Mouse (Mus musculus): ENCODE data around the gene Clmp. TPM values are rescaled to one million over a fixed set of nuclear protein-coding genes. Genes with fewer than 3 reads are reported as not detected.
A peak's percentile ranks its signal among the peaks of the same experiment; 100 is the strongest.

The Clmp gene
- total and polyA plus RNA-seq, 2 experiments from 2014 or later = 42.3 to 66.0 TPM

- no peak overlapping the region for H3K4me3 ChIP-seq (ENCODE audit: low read length)
- DNase-seq (ENCODE audit: low spot score) = peak; percentile 95
- H3K27me3 ChIP-seq (ENCODE audit: insufficient read depth, low read length) = no peaks in the 10 kb centered on the region
- H3K4me1 ChIP-seq (ENCODE audit: insufficient read depth, low read length) = peaks cover 17% of the 10 kb centered on the region
- WGBS = 23% methylated on average over 2 of the region's 2 CpGs
- H3K4me2 ChIP-seq (ENCODE audit: low read depth, low read length) = peak overlapping the region; percentile 28
- no peak for ATAC-seq
- H3K36me3 ChIP-seq (ENCODE audit: insufficient read depth, low read length) = peaks cover 18% of the 10 kb centered on the region; the same call in 1 of the 2 replicates
- H3K9ac ChIP-seq (replicated peaks; ENCODE audit: low read length) = no peak overlapping the region
- no peaks in the 10 kb centered on the region for H3K9me3 ChIP-seq (ENCODE audit: low read length)
- TF ChIP-seq CTCF (IDR thresholded peaks at IDR 0.05; ENCODE audit: low read depth) = peak; percentile 82
- 0 out of 2 replicates have a peak overlapping the region, but pooled peaks have one; percentile 15 for H3K27ac ChIP-seq
Observed at GRCm38 (mm10) chr9:40805263-40805662, 119.5 kb downstream of the Clmp start.

- 23% methylated on average over 5 of the region's 5 CpGs for WGBS
- no peak overlapping the region for H3K4me3 ChIP-seq (ENCODE audit: low read length)
- H3K36me3 ChIP-seq (ENCODE audit: insufficient read depth, low read length) = peaks cover 18% of the 10 kb centered on the region; the same call in 1 of the 2 replicates
- TF ChIP-seq CTCF (IDR thresholded peaks at IDR 0.05; ENCODE audit: low read depth) = peak; percentile 66
- no peak overlapping the region for H3K4me2 ChIP-seq (ENCODE audit: low read depth, low read length)
- H3K9ac ChIP-seq (replicated peaks; ENCODE audit: low read length) = 0 out of 2 replicates have a peak overlapping the region, but pooled peaks have one; percentile 13
- peak; percentile 57 for ATAC-seq
- peak; percentile 92 for DNase-seq (ENCODE audit: low spot score)
- peak overlapping the region; percentile 77 for H3K27ac ChIP-seq
- no peaks in the 10 kb centered on the region for H3K27me3 ChIP-seq (ENCODE audit: insufficient read depth, low read length)
- H3K4me1 ChIP-seq (ENCODE audit: insufficient read depth, low read length) = peaks cover 17% of the 10 kb centered on the region
- H3K9me3 ChIP-seq (ENCODE audit: low read length) = no peaks in the 10 kb centered on the region
Observed at GRCm38 (mm10) chr9:40806440-40807288, 120.9 kb downstream of the Clmp start.

- Histone ChIP-seq H3K36me3 (ENCODE audit: insufficient read depth, low read length) (peaks cover 18% of the 10 kb centered on the region; the same call in 1 of the 2 replicates), H3K9me3 (ENCODE audit: low read length) (no peaks in the 10 kb centered on the region), H3K4me3 (ENCODE audit: low read length) (no peak overlapping the region), H3K9ac (replicated peaks; ENCODE audit: low read length) (0 out of 2 replicates have a peak overlapping the region, but pooled peaks have one; percentile 9), H3K4me1 (ENCODE audit: insufficient read depth, low read length) (peaks cover 17% of the 10 kb centered on the region), H3K4me2 (ENCODE audit: low read depth, low read length) (no peak overlapping the region), H3K27me3 (ENCODE audit: insufficient read depth, low read length) (no peaks in the 10 kb centered on the region), H3K27ac (peak overlapping the region; percentile 77)
- DNase-seq (ENCODE audit: low spot score) = peak; percentile 64
- ATAC-seq = no peak; the same call in 1 of the 2 replicates
- no peak for TF ChIP-seq CTCF (IDR thresholded peaks at IDR 0.05; ENCODE audit: low read depth)
- WGBS = 22% methylated on average over 11 of the region's 11 CpGs
Observed at GRCm38 (mm10) chr9:40807289-40807920, 121.6 kb downstream of the Clmp start.

- Histone ChIP-seq H3K27me3 (ENCODE audit: insufficient read depth, low read length) (no peaks in the 10 kb centered on the region), H3K4me3 (ENCODE audit: low read length) (no peak overlapping the region), H3K9ac (replicated peaks; ENCODE audit: low read length) (no peak overlapping the region), H3K4me2 (ENCODE audit: low read depth, low read length) (no peak overlapping the region; the same call in 1 of the 2 replicates), H3K9me3 (ENCODE audit: low read length) (no peaks in the 10 kb centered on the region), H3K36me3 (ENCODE audit: insufficient read depth, low read length) (peaks cover 18% of the 10 kb centered on the region; the same call in 1 of the 2 replicates), H3K27ac (peak overlapping the region; percentile 77), H3K4me1 (ENCODE audit: insufficient read depth, low read length) (peaks cover 17% of the 10 kb centered on the region)
- no peak for TF ChIP-seq CTCF (IDR thresholded peaks at IDR 0.05; ENCODE audit: low read depth)
- DNase-seq (ENCODE audit: low spot score) = peak; percentile 44
- no peak; the same call in 1 of the 2 replicates for ATAC-seq
- WGBS = 11% methylated on average over 16 of the region's 16 CpGs
Observed at GRCm38 (mm10) chr9:40808061-40808906, 122.5 kb downstream of the Clmp start.

- ATAC-seq (no peak), DNase-seq (ENCODE audit: low spot score) (no peak)
- Histone ChIP-seq H3K36me3 (ENCODE audit: insufficient read depth, low read length) (peaks cover 18% of the 10 kb centered on the region; the same call in 1 of the 2 replicates), H3K4me2 (ENCODE audit: low read depth, low read length) (no peak overlapping the region; the same call in 1 of the 2 replicates), H3K27ac (peak overlapping the region; percentile 77), H3K9me3 (ENCODE audit: low read length) (no peaks in the 10 kb centered on the region), H3K4me3 (ENCODE audit: low read length) (no peak overlapping the region), H3K4me1 (ENCODE audit: insufficient read depth, low read length) (peaks cover 17% of the 10 kb centered on the region), H3K27me3 (ENCODE audit: insufficient read depth, low read length) (no peaks in the 10 kb centered on the region), H3K9ac (replicated peaks; ENCODE audit: low read length) (no peak overlapping the region)
- 29% methylated on average over 8 of the region's 8 CpGs for WGBS
- TF ChIP-seq CTCF (IDR thresholded peaks at IDR 0.05; ENCODE audit: low read depth) = no peak
Observed at GRCm38 (mm10) chr9:40808907-40809280, 123.1 kb downstream of the Clmp start.

- 38% methylated on average over 2 of the region's 2 CpGs for WGBS
- DNase-seq (ENCODE audit: low spot score) (peak; percentile 65), ATAC-seq (no peak)
- H3K9me3 ChIP-seq (ENCODE audit: low read length) = no peaks in the 10 kb centered on the region
- peak; percentile 66 for TF ChIP-seq CTCF (IDR thresholded peaks at IDR 0.05; ENCODE audit: low read depth)
- peaks cover 12% of the 10 kb centered on the region for H3K4me1 ChIP-seq (ENCODE audit: insufficient read depth, low read length)
- no peak overlapping the region for H3K9ac ChIP-seq (replicated peaks; ENCODE audit: low read length)
- H3K36me3 ChIP-seq (ENCODE audit: insufficient read depth, low read length) = peaks cover 1% of the 10 kb centered on the region; the same call in 1 of the 2 replicates
- no peak overlapping the region for H3K4me2 ChIP-seq (ENCODE audit: low read depth, low read length)
- no peak overlapping the region for H3K4me3 ChIP-seq (ENCODE audit: low read length)
- no peaks in the 10 kb centered on the region for H3K27me3 ChIP-seq (ENCODE audit: insufficient read depth, low read length)
- no peak overlapping the region for H3K27ac ChIP-seq
Observed at GRCm38 (mm10) chr9:40811860-40812259, 126.1 kb downstream of the Clmp start.
